Mouse (Mus musculus) urinary bladder, postnatal 36 days (tissue): ENCODE results near the gene Sucnr1.

Source experiments
- DNase-seq, 2 experiments: peaks; one replicate each; pipeline ENCODE4 v3.0.0; 2022; ENCODE audit warnings: low spot score in 2 of 2, mixed read lengths in 1 of 2

Gene Sucnr1

GRCm38 (mm10) chr3:60111889-60112646, 30.4 kb downstream of the Sucnr1 start:
- no peak for DNase-seq

GRCm38 (mm10) chr3:60114571-60114970, 32.9 kb downstream of the Sucnr1 start:
- no peak for DNase-seq

GRCm38 (mm10) chr3:60121449-60121848, 39.8 kb downstream of the Sucnr1 start:
- DNase-seq = no peak

GRCm38 (mm10) chr3:60123859-60124794, 42.5 kb downstream of the Sucnr1 start:
- DNase-seq = no peak

GRCm38 (mm10) chr3:60126564-60126963, 44.9 kb downstream of the Sucnr1 start:
- DNase-seq = no peak

GRCm38 (mm10) chr3:60128282-60128681, 46.6 kb downstream of the Sucnr1 start:
- no peak for DNase-seq

GRCm38 (mm10) chr3:60135801-60136200, 54.1 kb downstream of the Sucnr1 start:
- no peak for DNase-seq
